Mouse (Mus musculus) C2C12 (cell line): ENCODE data around the gene Enox1.

Experiments used
- CTCF ChIP-seq: IDR thresholded peaks from one replicate; pipeline ENCODE4 v1.5.1; 2011; ENCODE audit not compliant: control insufficient read depth, insufficient read depth, insufficient read length
- FOSL1 ChIP-seq: IDR thresholded peaks from one replicate; pipeline ENCODE4 v1.8.0; 2011; ENCODE audit warnings: mild to moderate bottlenecking, low read length; ENCODE audit not compliant: poor library complexity, insufficient read depth, severe bottlenecking
- MAX ChIP-seq: IDR thresholded peaks from one replicate; pipeline ENCODE4 v1.6.1; 2011; ENCODE audit warnings: mild to moderate bottlenecking, control low read depth

DNA sequence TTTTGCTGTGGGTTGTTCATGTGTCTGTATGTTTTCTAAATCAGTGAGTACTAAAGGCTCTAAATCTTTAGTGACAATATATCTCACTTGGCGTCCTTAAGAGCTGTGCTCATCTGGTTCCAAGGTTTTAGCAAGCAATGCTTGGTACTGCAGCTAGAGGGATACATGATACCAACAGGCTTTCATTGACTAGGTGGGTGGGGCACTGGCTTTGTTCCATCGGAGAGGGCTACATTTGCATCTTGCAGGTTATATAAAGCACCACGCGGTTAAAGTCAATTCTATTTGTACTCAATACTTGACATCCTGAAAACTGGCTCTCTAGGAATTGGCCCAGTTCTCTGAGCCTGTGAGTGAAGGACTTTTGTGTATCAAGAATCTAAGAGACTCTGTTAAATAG, 140.5 kb downstream of the Enox1 start:
- TF ChIP-seq CTCF: no peak
- no peak for TF ChIP-seq FOSL1
- no peak for TF ChIP-seq MAX
